ENCODE assay signal across 10 mouse cellular contexts in the genomic region with DNA sequence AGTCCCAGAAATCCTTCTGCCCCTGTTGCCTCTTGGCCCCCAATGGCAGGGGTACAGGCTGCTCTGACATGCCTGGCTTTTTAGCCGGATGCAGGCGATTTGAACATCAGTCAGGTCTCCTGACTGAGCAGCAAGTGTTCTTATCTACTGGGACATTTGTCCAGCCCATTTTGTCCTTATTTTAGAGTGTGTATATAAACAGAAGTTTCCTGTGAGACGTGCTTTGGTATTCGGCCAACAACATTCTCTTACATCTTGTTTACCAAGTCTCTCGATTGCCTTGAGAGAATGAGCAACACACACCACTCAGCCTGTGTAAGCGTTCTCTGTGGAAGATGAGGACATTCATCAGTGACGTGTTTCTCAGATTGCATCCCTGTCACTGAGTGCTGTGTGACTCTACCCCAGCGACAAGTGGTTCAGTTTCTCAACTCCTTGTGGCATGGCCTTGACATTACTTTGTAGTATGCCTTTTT. TPM values are rescaled to one million over a fixed set of nuclear protein-coding genes. Genes with fewer than 3 reads are reported as not detected.
DNase-seq lines count a peak whose midpoint lies in the region; ATAC-seq and TF ChIP-seq lines count a peak whose summit lies in the region.
"Had no signal": no experiment of that assay in that cellular context is flagged by ENCODE, and none has a peak within 500 bp of the region (broad histone marks: within the 10 kb centered on the region; RNA-seq: fewer than 3 reads in every experiment).

No protein-coding gene starts in this region.

- H3K4me2 ChIP-seq in intestine, postnatal 0 days (replicated peaks; ENCODE audit: low read depth): no peak overlapping the region
- H3K4me2 ChIP-seq in stomach, postnatal 0 days (replicated peaks; ENCODE audit: low read depth): no peak overlapping the region
- H3K4me2 ChIP-seq: midbrain, embryonic 11.5 days had no signal

- WGBS in intestine, postnatal 0 days: 30% methylated on average over 8 of the region's 8 CpGs
- 15% methylated on average over 8 of the region's 8 CpGs for WGBS in stomach, postnatal 0 days

- TF ChIP-seq EP300 in stomach, postnatal 0 days (optimal IDR thresholded peaks at IDR 0.05): no peak

- intact Hi-C loops in gastrocnemius, adult 2 months (cut with DNase I): no loop called here

- no peaks in the 10 kb centered on the region for H3K36me3 ChIP-seq in megakaryocyte, embryonic 14.5 days (replicated peaks; ENCODE audit: low read length)
- H3K36me3 ChIP-seq in intestine, postnatal 0 days (ENCODE audit: control insufficient read depth, insufficient read depth): no peaks in the 10 kb centered on the region
- H3K36me3 ChIP-seq in stomach, postnatal 0 days (ENCODE audit: control insufficient read depth, insufficient read depth, low read length): no peaks in the 10 kb centered on the region

- TF ChIP-seq CTCF in gastrocnemius, adult 2 months (IDR thresholded peaks at IDR 0.05): no peak
- no peak for TF ChIP-seq CTCF in intestine, postnatal 0 days (IDR thresholded peaks at IDR 0.05; ENCODE audit: low read depth)
- no peak for TF ChIP-seq CTCF in stomach, postnatal 0 days (IDR thresholded peaks at IDR 0.05; ENCODE audit: low read depth)

- ATAC-seq in megakaryocyte, adult 5-6 weeks (ENCODE audit: poor library complexity, severe bottlenecking): no peak
- no peak for ATAC-seq in intestine, postnatal 0 days
- ATAC-seq in stomach, postnatal 0 days (ENCODE audit: low FRiP score, low TSS enrichment): peak; percentile 72; the same call in 1 of the 2 replicates

- peaks cover 1% of the 10 kb centered on the region for H3K27me3 ChIP-seq in megakaryocyte, embryonic 14.5 days (replicated peaks)
- H3K27me3 ChIP-seq in intestine, postnatal 0 days (replicated peaks; ENCODE audit: control insufficient read depth, insufficient read depth, low read length): no peaks in the 10 kb centered on the region
- H3K27me3 ChIP-seq in stomach, postnatal 0 days (ENCODE audit: control insufficient read depth, insufficient read depth, low read length): no peaks in the 10 kb centered on the region

- no peak for DNase-seq in gastrocnemius, adult 2 months
- no peak for DNase-seq in gastrocnemius, adult 18-20 months (ENCODE audit: low spot score)
- DNase-seq in stomach, postnatal 0 days (ENCODE audit: low spot score): no peak
- no peak for DNase-seq in gastrocnemius, postnatal 10 days
- DNase-seq in right cerebral cortex, postnatal 36 days (ENCODE audit: low spot score in 2 of 2): no peak
- DNase-seq: cerebellum, adult 8-10 months had no signal

- H3K9ac ChIP-seq in intestine, postnatal 0 days (ENCODE audit: low read depth, low read length): no peak overlapping the region
- H3K9ac ChIP-seq in stomach, postnatal 0 days (ENCODE audit: low read length): no peak overlapping the region

- peaks cover 3% of the 10 kb centered on the region; the same call in 1 of the 2 replicates for H3K9me3 ChIP-seq in megakaryocyte, embryonic 14.5 days
- H3K9me3 ChIP-seq in intestine, postnatal 0 days (ENCODE audit: control insufficient read depth): no peaks in the 10 kb centered on the region
- no peaks in the 10 kb centered on the region for H3K9me3 ChIP-seq in stomach, postnatal 0 days (ENCODE audit: control insufficient read depth, low read length)

- no peak overlapping the region for H3K4me3 ChIP-seq in gastrocnemius, adult 2 months
- peak overlapping the region; percentile 12 for H3K4me3 ChIP-seq in megakaryocyte, embryonic 14.5 days (replicated peaks)
- no peak overlapping the region for H3K4me3 ChIP-seq in intestine, postnatal 0 days (ENCODE audit: low read depth, low read length)
- no peak overlapping the region for H3K4me3 ChIP-seq in stomach, postnatal 0 days (ENCODE audit: low read depth, low read length)

- H3K4me1 ChIP-seq in megakaryocyte, embryonic 14.5 days: peaks cover 23% of the 10 kb centered on the region
- no peaks in the 10 kb centered on the region for H3K4me1 ChIP-seq in intestine, postnatal 0 days (replicated peaks; ENCODE audit: control insufficient read depth, insufficient read depth, low read length)
- 0 out of 2 replicates have a peak, but pooled peaks cover 3% of the 10 kb centered on the region for H3K4me1 ChIP-seq in stomach, postnatal 0 days (replicated peaks; ENCODE audit: control insufficient read depth, insufficient read depth)

- peak overlapping the region; percentile 74 for H3K27ac ChIP-seq in gastrocnemius, adult 2 months
- H3K27ac ChIP-seq in intestine, postnatal 0 days (ENCODE audit: low read depth, low read length): peak overlapping the region; percentile 60; the same call in 1 of the 2 replicates
- peak overlapping the region; percentile 61 for H3K27ac ChIP-seq in stomach, postnatal 0 days (replicated peaks)

RNA-seq across cellular contexts. Expression of a gene that starts 5.4 kb away (rescaled TPM):
- 100 to 1,000 TPM in 1 of 2 experiments, 10 to 100 TPM in 1; 92.2 to 105 TPM for total RNA-seq in gastrocnemius, adult 2 months (2021)
- total RNA-seq in gastrocnemius, adult 18-20 months (2021): 10 to 100 TPM; 84.8 to 94.1 TPM
- polyA plus RNA-seq in megakaryocyte, embryonic 14.5 days (2012; ENCODE audit: insufficient read depth, low replicate concordance): 58.4 and 156 TPM in 2 replicates
- total RNA-seq in megakaryocyte, adult 5-6 weeks (2015): 160 and 176 TPM in 2 replicates
- 191 and 197 TPM in 2 replicates for total RNA-seq in megakaryocyte, adult 5-6 weeks (2017)
- polyA plus RNA-seq in intestine, postnatal 0 days (2015; fragmentation: Nextera tagmentation; extraction: Ambion mirVana): 217 and 232 TPM in 2 replicates
- 238 and 242 TPM in 2 replicates for polyA plus RNA-seq in stomach, postnatal 0 days (2015; fragmentation: Nextera tagmentation; extraction: Ambion mirVana)
- total RNA-seq in gastrocnemius, postnatal 10 days (2021): 100 to 1,000 TPM; 151 to 159 TPM

RNA-seq across cellular contexts. Expression of a gene that starts 29.9 kb away (rescaled TPM):
- total RNA-seq in gastrocnemius, adult 2 months (2021): 1 to 10 TPM in 1 of 2 experiments, under 1 TPM in 1; 0.87 to 1.2 TPM
- total RNA-seq in gastrocnemius, adult 18-20 months (2021): under 1 TPM; 0.57 to 0.83 TPM
- 16.9 and 67.9 TPM in 2 replicates for polyA plus RNA-seq in megakaryocyte, embryonic 14.5 days (2012; ENCODE audit: insufficient read depth, low replicate concordance)
- total RNA-seq in megakaryocyte, adult 5-6 weeks (2015): 87.7 and 91.1 TPM in 2 replicates
- 109 and 115 TPM in 2 replicates for total RNA-seq in megakaryocyte, adult 5-6 weeks (2017)
- polyA plus RNA-seq in intestine, postnatal 0 days (2015; fragmentation: Nextera tagmentation; extraction: Ambion mirVana): 1.3 and 1.4 TPM in 2 replicates
- polyA plus RNA-seq in stomach, postnatal 0 days (2015; fragmentation: Nextera tagmentation; extraction: Ambion mirVana): 0.99 and 1.1 TPM in 2 replicates
- 1 to 10 TPM; 1.8 to 3.2 TPM for total RNA-seq in gastrocnemius, postnatal 10 days (2021)

RNA-seq across cellular contexts. Expression of a gene that starts 43.7 kb away (rescaled TPM):
- total RNA-seq in gastrocnemius, adult 2 months (2021): 1 to 10 TPM; 1.5 to 2.2 TPM
- total RNA-seq in gastrocnemius, adult 18-20 months (2021): 1 to 10 TPM; 1.4 to 1.8 TPM
- 54.8 and 104 TPM in 2 replicates for polyA plus RNA-seq in megakaryocyte, embryonic 14.5 days (2012; ENCODE audit: insufficient read depth, low replicate concordance)
- total RNA-seq in megakaryocyte, adult 5-6 weeks (2015): 9.5 and 11.8 TPM in 2 replicates
- 7.5 and 8.3 TPM in 2 replicates for total RNA-seq in megakaryocyte, adult 5-6 weeks (2017)
- 1.7 and 1.8 TPM in 2 replicates for polyA plus RNA-seq in intestine, postnatal 0 days (2015; fragmentation: Nextera tagmentation; extraction: Ambion mirVana)
- 1.9 and 2.2 TPM in 2 replicates for polyA plus RNA-seq in stomach, postnatal 0 days (2015; fragmentation: Nextera tagmentation; extraction: Ambion mirVana)
- 10 to 100 TPM in 1 of 2 experiments, 1 to 10 TPM in 1; 8.4 to 11.4 TPM for total RNA-seq in gastrocnemius, postnatal 10 days (2021)

Comparison
In these comparisons a context has a peak if more than half of its experiments do, and no peak if none do; other contexts are left out.
1. RNA of a gene that starts 29.9 kb away (total RNA-seq): 87.7 to 115 TPM in megakaryocyte, adult 5-6 weeks; 1.8 to 3.2 TPM in gastrocnemius, postnatal 10 days, 0.87 to 1.2 TPM in gastrocnemius, adult 2 months and 0.57 to 0.83 TPM in gastrocnemius, adult 18-20 months; every median in the first group is over 10 times any median in the second.
2. Peak in every context shown above with its lines, with median percentiles within 50 percentile points of each other: H3K27ac ChIP-seq.